Mouse (Mus musculus): ENCODE data around the gene Lrrc1.

GRCm38 (mm10) chr9:77481380-77481779, 63.3 kb downstream of the Lrrc1 start:
- TF ChIP-seq POLR2A (IDR thresholded peaks at IDR 0.05; ENCODE audit: extremely low read depth, insufficient read depth, low read length) (no peak), CTCF (IDR thresholded peaks at IDR 0.05; ENCODE audit: extremely low read depth, insufficient read depth, low read length) (no peak)
